Mouse (Mus musculus): ENCODE measurements around the gene Gm20219. TPM values are rescaled to one million over a fixed set of nuclear protein-coding genes. Genes with fewer than 3 reads are reported as not detected.

The Gm20219 gene
- total and polyA plus RNA-seq, 2 experiments from 2014 or later = 0.22 to 0.56 TPM

DNA sequence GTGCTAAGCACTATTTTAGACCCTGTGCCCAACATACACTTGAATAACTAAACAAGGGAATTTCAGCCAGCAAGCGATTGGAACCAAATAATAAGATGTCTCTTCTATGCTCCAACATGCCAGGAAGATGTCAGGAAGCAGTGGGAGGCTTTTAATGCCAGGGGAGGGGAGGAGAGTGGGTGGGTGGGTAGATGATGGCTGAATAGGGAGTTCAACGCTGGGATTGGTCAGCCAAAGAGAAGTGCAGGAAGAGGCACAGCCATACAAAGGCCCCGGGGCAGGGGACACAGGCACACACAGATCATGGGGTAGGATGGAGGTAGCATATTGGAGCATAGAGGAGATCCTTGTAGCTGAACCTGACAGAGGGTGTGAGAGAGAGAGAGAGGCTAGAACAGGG is 17.3 kb downstream of the Gm20219 start:
- Histone ChIP-seq H3K4me1 (ENCODE audit: insufficient read depth, low read length) (no peaks in the 10 kb centered on the region), H3K27me3 (ENCODE audit: insufficient read depth, low read length) (no peaks in the 10 kb centered on the region), H3K27ac (ENCODE audit: low read depth, low read length) (no peak overlapping the region), H3K4me2 (ENCODE audit: low read depth, low read length, poor library complexity, severe bottlenecking) (no peak overlapping the region), H3K9ac (replicated peaks; ENCODE audit: low read length, poor library complexity, severe bottlenecking) (no peak overlapping the region), H3K9me3 (ENCODE audit: low read length) (no peaks in the 10 kb centered on the region), H3K4me3 (ENCODE audit: low read depth, low read length) (no peak overlapping the region), H3K36me3 (ENCODE audit: insufficient read depth, low read length) (no peaks in the 10 kb centered on the region)
- peak; percentile 53 for DNase-seq (ENCODE audit: low spot score)
- 23% methylated on average over 3 of the region's 3 CpGs for WGBS
- TF ChIP-seq CTCF (IDR thresholded peaks at IDR 0.05) = no peak
- ATAC-seq (ENCODE audit: low FRiP score) = no peak; the same call in 1 of the 2 replicates

DNA sequence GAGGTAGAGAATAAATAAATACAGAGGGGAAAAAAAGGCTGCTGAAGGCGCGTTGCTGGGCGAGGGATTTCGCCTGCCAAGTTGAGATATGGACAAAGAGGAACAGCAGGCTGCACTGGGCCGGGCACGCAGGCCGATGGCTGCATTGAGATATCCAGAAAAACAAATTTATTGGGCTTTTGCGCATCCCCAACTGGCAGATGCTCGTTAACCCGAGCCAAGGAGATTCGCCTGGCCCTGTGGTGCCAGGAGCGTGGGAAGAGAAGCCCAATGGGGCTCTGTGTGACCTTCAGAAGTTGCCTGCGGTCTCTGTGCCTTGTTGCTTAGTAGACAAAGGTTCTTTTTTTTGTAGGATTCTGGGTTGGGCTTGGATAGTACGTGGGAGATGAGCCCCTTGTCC is 18.0 kb downstream of the Gm20219 start:
- no peak for ATAC-seq (ENCODE audit: low FRiP score)
- H3K9ac ChIP-seq (replicated peaks; ENCODE audit: low read length, poor library complexity, severe bottlenecking) = no peak overlapping the region

DNA sequence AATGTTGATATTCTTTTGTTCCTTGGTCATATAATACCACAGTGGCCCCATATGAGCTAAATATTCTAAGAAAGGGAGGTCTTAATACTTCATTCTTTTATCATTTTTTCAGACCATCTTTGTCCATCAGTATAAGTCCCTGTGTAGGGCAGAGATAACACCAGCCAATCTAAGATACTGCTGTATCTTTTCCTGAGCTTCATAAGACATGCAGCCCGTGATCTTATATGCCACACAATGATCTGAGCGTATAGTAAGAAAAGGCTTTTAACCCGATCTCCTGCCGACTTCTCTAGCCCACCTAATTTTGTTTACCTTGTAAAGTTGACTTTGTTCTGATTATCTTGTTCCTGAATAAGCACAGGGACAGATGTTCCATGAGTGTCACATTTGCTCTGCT is 29.2 kb downstream of the Gm20219 start:
- Histone ChIP-seq H3K4me2 (ENCODE audit: low read depth, low read length, poor library complexity, severe bottlenecking) (no peak overlapping the region), H3K27me3 (ENCODE audit: insufficient read depth, low read length) (no peaks in the 10 kb centered on the region), H3K4me3 (ENCODE audit: low read depth, low read length) (no peak overlapping the region), H3K4me1 (ENCODE audit: insufficient read depth, low read length) (no peaks in the 10 kb centered on the region), H3K9ac (replicated peaks; ENCODE audit: low read length, poor library complexity, severe bottlenecking) (no peak overlapping the region), H3K9me3 (ENCODE audit: low read length) (no peaks in the 10 kb centered on the region), H3K27ac (ENCODE audit: low read depth, low read length) (no peak overlapping the region), H3K36me3 (ENCODE audit: insufficient read depth, low read length) (no peaks in the 10 kb centered on the region)
- 74% methylated on average over 4 of the region's 4 CpGs for WGBS
- no peak for TF ChIP-seq CTCF (IDR thresholded peaks at IDR 0.05)
- ATAC-seq (ENCODE audit: low FRiP score) (no peak), DNase-seq (ENCODE audit: low spot score) (no peak)

More for the DNA sequence above, 18.0 kb downstream of the Gm20219 start:
- peak overlapping the region; percentile 44; the same call in 1 of the 2 replicates for H3K27ac ChIP-seq (ENCODE audit: low read depth, low read length)
- no peaks in the 10 kb centered on the region for H3K27me3 ChIP-seq (ENCODE audit: insufficient read depth, low read length)
- DNase-seq (ENCODE audit: low spot score) = peak; percentile 79
- 18% methylated on average over 14 of the region's 14 CpGs for WGBS
- no peaks in the 10 kb centered on the region for H3K4me1 ChIP-seq (ENCODE audit: insufficient read depth, low read length)
- H3K4me3 ChIP-seq (ENCODE audit: low read depth, low read length) = no peak overlapping the region
- no peaks in the 10 kb centered on the region for H3K36me3 ChIP-seq (ENCODE audit: insufficient read depth, low read length)
- no peak overlapping the region for H3K4me2 ChIP-seq (ENCODE audit: low read depth, low read length, poor library complexity, severe bottlenecking)
- no peaks in the 10 kb centered on the region for H3K9me3 ChIP-seq (ENCODE audit: low read length)
- no peak for TF ChIP-seq CTCF (IDR thresholded peaks at IDR 0.05)

DNA sequence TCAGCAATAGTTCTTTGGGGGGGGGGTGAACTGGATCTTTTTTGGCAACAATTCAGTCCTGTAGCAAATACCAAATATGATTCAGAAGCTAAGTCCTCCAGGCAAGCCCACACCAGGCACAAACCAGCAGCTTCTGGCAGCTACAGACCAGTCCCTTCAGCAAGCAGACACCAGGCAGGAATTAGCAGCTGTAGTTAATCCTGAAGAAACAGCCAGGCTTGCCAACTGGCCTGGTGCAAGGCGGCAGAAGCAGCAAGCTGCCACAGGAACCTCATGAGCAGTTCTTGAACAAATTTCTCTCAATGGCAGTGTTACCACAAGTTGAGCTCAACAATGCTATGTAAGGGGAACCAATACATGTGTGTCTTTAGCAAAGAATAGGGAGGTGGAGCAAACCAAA is 31.4 kb downstream of the Gm20219 start:
- Histone ChIP-seq H3K27me3 (ENCODE audit: insufficient read depth, low read length) (no peaks in the 10 kb centered on the region), H3K36me3 (ENCODE audit: insufficient read depth, low read length) (no peaks in the 10 kb centered on the region), H3K4me2 (ENCODE audit: low read depth, low read length, poor library complexity, severe bottlenecking) (no peak overlapping the region), H3K27ac (ENCODE audit: low read depth, low read length) (no peak overlapping the region), H3K9me3 (ENCODE audit: low read length) (no peaks in the 10 kb centered on the region), H3K9ac (replicated peaks; ENCODE audit: low read length, poor library complexity, severe bottlenecking) (no peak overlapping the region), H3K4me3 (ENCODE audit: low read depth, low read length) (no peak overlapping the region), H3K4me1 (ENCODE audit: insufficient read depth, low read length) (no peaks in the 10 kb centered on the region)
- TF ChIP-seq CTCF (IDR thresholded peaks at IDR 0.05) = no peak
- peak; percentile 53 for DNase-seq (ENCODE audit: low spot score)
- 57% methylated on average over 1 of the region's 1 CpGs for WGBS
- no peak for ATAC-seq (ENCODE audit: low FRiP score)

DNA sequence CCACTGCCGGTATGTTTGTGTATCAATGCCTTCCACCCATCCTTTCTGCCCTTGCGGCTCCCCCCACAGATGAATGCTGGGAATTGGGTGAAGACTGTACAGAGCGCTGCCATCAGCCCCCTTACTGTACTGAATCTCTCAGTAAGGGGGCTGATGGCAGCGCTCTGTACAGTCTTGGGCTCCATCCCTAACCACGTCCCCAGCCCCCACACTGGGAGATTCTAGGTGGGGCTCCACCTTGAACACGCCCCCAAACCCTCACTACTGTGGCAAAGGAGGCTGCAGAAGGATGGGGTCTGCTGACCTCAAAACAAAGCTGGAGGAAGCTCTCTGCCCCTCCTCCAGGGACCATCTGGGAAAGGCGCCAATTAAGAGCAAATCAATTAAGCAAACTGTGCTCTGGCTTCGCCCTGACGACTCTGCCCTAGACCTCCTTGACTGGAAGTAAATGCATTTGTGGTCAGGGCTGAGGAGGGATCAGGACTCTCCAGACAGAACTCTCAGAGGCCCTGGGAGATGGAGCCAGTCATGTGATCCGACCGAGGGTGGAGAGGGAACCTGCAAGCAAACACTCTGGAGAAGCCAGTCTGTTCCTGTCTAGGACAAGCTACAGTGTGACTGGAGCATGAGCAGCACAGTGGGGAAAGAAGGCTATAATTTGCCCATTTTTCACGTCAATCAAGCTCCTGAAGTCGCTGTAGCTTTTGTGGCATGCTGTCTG is 38.3 kb downstream of the Gm20219 start:
- ATAC-seq (ENCODE audit: low FRiP score) = peak; percentile 57; the same call in 1 of the 2 replicates
- no peak for TF ChIP-seq CTCF (IDR thresholded peaks at IDR 0.05)
- peak; percentile 76 for DNase-seq (ENCODE audit: low spot score)
- WGBS = 11% methylated on average over 13 of the region's 13 CpGs
- no peaks in the 10 kb centered on the region for H3K36me3 ChIP-seq (ENCODE audit: insufficient read depth, low read length)
- no peaks in the 10 kb centered on the region for H3K9me3 ChIP-seq (ENCODE audit: low read length)
- no peak overlapping the region for H3K4me2 ChIP-seq (ENCODE audit: low read depth, low read length, poor library complexity, severe bottlenecking)
- no peak overlapping the region for H3K27ac ChIP-seq (ENCODE audit: low read depth, low read length)
- H3K4me3 ChIP-seq (ENCODE audit: low read depth, low read length) = no peak overlapping the region
- no peak overlapping the region for H3K9ac ChIP-seq (replicated peaks; ENCODE audit: low read length, poor library complexity, severe bottlenecking)
- H3K4me1 ChIP-seq (ENCODE audit: insufficient read depth, low read length) = peaks cover 6% of the 10 kb centered on the region; the same call in 1 of the 2 replicates
- H3K27me3 ChIP-seq (ENCODE audit: insufficient read depth, low read length) = peaks cover 14% of the 10 kb centered on the region; the same call in 1 of the 2 replicates

DNA sequence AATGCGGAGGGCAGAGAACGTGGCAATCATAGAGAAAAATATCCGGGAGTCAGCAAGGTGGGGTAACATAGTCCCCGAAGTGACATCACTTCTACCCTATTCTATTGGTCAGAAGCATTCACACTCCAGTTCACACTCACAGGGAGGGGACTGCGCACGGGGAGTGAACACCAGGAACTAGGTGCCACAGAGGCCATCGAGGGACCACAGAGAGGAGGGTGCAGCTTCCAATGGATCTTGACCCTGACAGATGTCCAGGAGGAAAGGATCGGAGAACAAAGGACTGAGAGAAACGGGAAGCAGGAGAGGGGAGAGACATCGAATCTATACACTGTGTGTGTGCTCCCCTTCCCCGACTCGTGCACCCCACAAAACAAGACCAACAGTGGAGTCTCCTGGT is 39.3 kb downstream of the Gm20219 start:
- TF ChIP-seq CTCF (IDR thresholded peaks at IDR 0.05) = no peak
- Histone ChIP-seq H3K27ac (ENCODE audit: low read depth, low read length) (no peak overlapping the region), H3K9me3 (ENCODE audit: low read length) (no peaks in the 10 kb centered on the region), H3K4me1 (ENCODE audit: insufficient read depth, low read length) (peaks cover 6% of the 10 kb centered on the region; the same call in 1 of the 2 replicates), H3K4me2 (ENCODE audit: low read depth, low read length, poor library complexity, severe bottlenecking) (no peak overlapping the region), H3K4me3 (ENCODE audit: low read depth, low read length) (no peak overlapping the region), H3K36me3 (ENCODE audit: insufficient read depth, low read length) (no peaks in the 10 kb centered on the region), H3K27me3 (ENCODE audit: insufficient read depth, low read length) (peaks cover 23% of the 10 kb centered on the region), H3K9ac (replicated peaks; ENCODE audit: low read length, poor library complexity, severe bottlenecking) (no peak overlapping the region)
- DNase-seq (ENCODE audit: low spot score) (no peak), ATAC-seq (ENCODE audit: low FRiP score) (no peak)
- 57% methylated on average over 12 of the region's 12 CpGs for WGBS

Data from midbrain, postnatal 0 days (tissue).